Mouse (Mus musculus): ENCODE data around the gene Lrrc73. TPM values are rescaled to one million over a fixed set of nuclear protein-coding genes. Genes with fewer than 3 reads are reported as not detected.

Gene Lrrc73
- polyA plus RNA-seq, 1 experiment from 2014 or later, result 9.4 TPM

GRCm38 (mm10) chr17:46301892-46302291 is 48.6 kb downstream of the Lrrc73 start:
- CTCF ChIA-PET, result interaction anchor here (1.0 to 3.7 kb wide), 2 partner anchors 32 to 37 kb away, joined by 3 to 26 read pairs; no protein-coding TSS in a partner anchor
- peaks cover 5% of the 10 kb centered on the region for H3K27me3 ChIP-seq
- POLR2A ChIA-PET, result interaction anchor here (1.3 kb wide), 1 partner anchor 41 kb away, joined by 3 read pairs; no protein-coding TSS in a partner anchor
- ATAC-seq (no peak), DNase-seq (ENCODE audit: low read depth, low spot score) (no peak)
- TF ChIP-seq CTCF (IDR thresholded peaks at IDR 0.05), result no peak
- in situ Hi-C loops (cut with MboI; ENCODE audit: low pct_unique_long_range_greater_than_20kb), result no loop called here

- no peak for TF ChIP-seq CTCF (IDR thresholded peaks at IDR 0.05)
- POLR2A ChIA-PET, result no interaction called here
- in situ Hi-C loops (cut with MboI; ENCODE audit: low pct_unique_long_range_greater_than_20kb), result no loop called here
- H3K27me3 ChIP-seq, result no peaks in the 10 kb centered on the region
- CTCF ChIA-PET, result no interaction called here
- ATAC-seq (no peak), DNase-seq (ENCODE audit: low read depth, low spot score) (no peak)
These were observed 50.9 kb downstream of the Lrrc73 start for GRCm38 (mm10) chr17:46304184-46304583.

Other genes with a start within 250 kb of the Lrrc73 start
- gene Vegfa, start 221.2 kb upstream of the Lrrc73 start, polyA plus RNA-seq (2021), result 124 TPM
- gene Mrps18a, start 142.5 kb upstream of the Lrrc73 start, polyA plus RNA-seq (2021), result 100 TPM
- 29.3 TPM for gene Rsph9, start 109.3 kb upstream of the Lrrc73 start, polyA plus RNA-seq (2021)
- 14.6 TPM for gene Mad2l1bp, start 100.0 kb upstream of the Lrrc73 start, polyA plus RNA-seq (2021)
- gene Gtpbp2, start 92.5 kb upstream of the Lrrc73 start, polyA plus RNA-seq (2021), result 84.7 TPM
- 14.4 TPM for gene Polh, start 50.9 kb upstream of the Lrrc73 start, polyA plus RNA-seq (2021)
- gene Xpo5, start 50.7 kb upstream of the Lrrc73 start, polyA plus RNA-seq (2021), result 48.3 TPM
- gene Polr1c, start 5.5 kb upstream of the Lrrc73 start, polyA plus RNA-seq (2021), result 93.1 TPM
- 88.7 TPM for gene Yipf3, start 5.5 kb upstream of the Lrrc73 start, polyA plus RNA-seq (2021)
- 55.3 TPM for gene Tjap1, start 29.5 kb downstream of the Lrrc73 start, polyA plus RNA-seq (2021)
- gene Dlk2, start 43.9 kb downstream of the Lrrc73 start, polyA plus RNA-seq (2021), result 1.4 TPM
- gene Abcc10, start 74.8 kb downstream of the Lrrc73 start, polyA plus RNA-seq (2021), result 7.6 TPM
- gene Zfp318, start 130.2 kb downstream of the Lrrc73 start, polyA plus RNA-seq (2021), result 18.6 TPM
- gene Crip3, start 175.4 kb downstream of the Lrrc73 start, polyA plus RNA-seq (2021), result not detected
- not detected for gene Slc22a7, start 184.9 kb downstream of the Lrrc73 start, polyA plus RNA-seq (2021)
- 0.21 TPM for gene Ttbk1, start 234.1 kb downstream of the Lrrc73 start, polyA plus RNA-seq (2021)
- gene Dnph1, start 243.2 kb downstream of the Lrrc73 start, polyA plus RNA-seq (2021), result 16.9 TPM